Mouse (Mus musculus): ENCODE measurements around the gene Exosc1. TPM values are rescaled to one million over a fixed set of nuclear protein-coding genes. Genes with fewer than 3 reads are reported as not detected.

The Exosc1 gene
- polyA plus RNA-seq, 1 experiment from 2014 or later, result 83.2 TPM

DNA sequence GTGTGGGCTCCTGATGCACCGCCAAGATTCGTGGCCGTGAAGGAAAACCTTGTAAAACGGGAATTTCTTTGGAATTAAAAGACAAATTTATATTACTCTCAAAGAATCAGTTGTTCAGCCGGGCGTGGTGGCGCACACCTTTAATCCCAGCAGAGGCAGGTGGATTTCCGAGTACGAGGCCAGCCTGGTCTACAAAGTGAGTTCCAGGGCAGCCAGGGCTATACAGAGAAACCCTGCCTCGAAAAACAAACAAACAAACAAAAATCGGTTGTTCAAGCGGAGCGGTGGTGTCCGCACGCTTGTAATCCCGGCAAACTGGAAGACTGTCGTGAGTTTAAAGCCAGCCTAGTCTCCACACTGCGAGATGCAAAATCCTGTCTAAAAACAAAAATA lies 36.9 kb downstream of the Exosc1 start:
- Histone ChIP-seq H3K27ac (ENCODE audit: low read depth, low read length) (no peak overlapping the region), H3K36me3 (ENCODE audit: control insufficient read depth, insufficient read depth, low read length) (no peaks in the 10 kb centered on the region), H3K4me2 (replicated peaks; ENCODE audit: low read depth, low read length) (peak overlapping the region; percentile 77), H3K27me3 (ENCODE audit: control insufficient read depth, insufficient read depth, low read length) (no peaks in the 10 kb centered on the region), H3K4me1 (replicated peaks; ENCODE audit: control insufficient read depth, insufficient read depth, low read length) (peaks cover 5% of the 10 kb centered on the region), H3K9ac (ENCODE audit: low read depth, low read length) (peak overlapping the region; percentile 52), H3K9me3 (ENCODE audit: control insufficient read depth, low read length) (no peaks in the 10 kb centered on the region), H3K4me3 (ENCODE audit: low read depth, low read length) (peak overlapping the region; percentile 85)
- no peak for DNase-seq (ENCODE audit: low spot score)
- ATAC-seq (ENCODE audit: low FRiP score), result no peak
- WGBS, result 19% methylated on average over 18 of the region's 18 CpGs

DNA sequence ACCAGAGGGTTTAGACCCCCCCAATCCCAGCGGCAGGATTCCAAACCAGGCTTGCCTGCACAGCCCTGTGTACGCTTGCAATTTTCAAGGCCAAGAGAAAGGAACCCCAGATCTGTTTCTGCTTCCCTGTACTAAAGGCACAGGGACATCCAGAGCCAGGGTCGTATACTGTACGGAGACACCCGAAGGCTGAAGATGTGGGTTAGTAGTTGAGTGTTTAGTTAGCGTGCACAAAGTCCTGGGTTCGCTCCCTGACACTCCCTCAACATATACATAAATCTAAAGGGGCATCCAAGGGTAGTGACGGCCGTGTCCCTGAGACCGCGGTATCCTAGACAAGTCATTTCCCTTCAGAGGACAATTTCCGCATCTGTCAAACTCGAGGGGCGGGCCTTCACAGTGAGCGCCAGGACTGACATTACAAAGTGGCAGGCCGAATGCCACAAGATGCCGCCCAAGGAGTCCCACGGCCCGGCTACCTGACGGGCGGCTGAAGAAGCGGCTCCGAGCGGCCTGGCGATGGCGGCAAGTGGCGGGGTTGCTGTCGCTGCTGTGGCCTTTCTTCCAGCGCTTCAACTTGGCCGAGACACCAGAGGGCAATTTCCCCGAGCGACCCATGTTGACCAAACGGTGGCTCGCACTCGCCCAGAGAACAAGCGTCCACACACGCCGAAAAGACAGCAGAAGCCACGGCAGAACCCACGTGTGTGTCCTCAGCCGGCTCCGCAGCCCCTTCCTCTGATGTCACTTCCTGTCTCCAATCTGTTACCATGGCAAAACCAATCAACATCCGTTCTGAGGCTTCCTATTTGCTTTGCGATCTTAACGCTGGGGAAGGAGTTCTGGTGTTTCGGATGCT lies 37.5 kb downstream of the Exosc1 start, which contains the start of gene Rrp12:
Gene Rrp12 (minus strand): TSS at position 714 of the 859 bp plus-strand sequence.
- Histone ChIP-seq H3K4me1 (replicated peaks; ENCODE audit: control insufficient read depth, insufficient read depth, low read length) (peaks cover 5% of the 10 kb centered on the region), H3K36me3 (ENCODE audit: control insufficient read depth, insufficient read depth, low read length) (no peaks in the 10 kb centered on the region), H3K27ac (ENCODE audit: low read depth, low read length) (no peak within 1 kb of the TSS), H3K4me3 (ENCODE audit: low read depth, low read length) (peak within 1 kb of the TSS; percentile 85), H3K27me3 (ENCODE audit: control insufficient read depth, insufficient read depth, low read length) (no peaks in the 10 kb centered on the region), H3K4me2 (replicated peaks; ENCODE audit: low read depth, low read length) (peak within 1 kb of the TSS; percentile 77), H3K9me3 (ENCODE audit: control insufficient read depth, low read length) (no peaks in the 10 kb centered on the region), H3K9ac (ENCODE audit: low read depth, low read length) (peak within 1 kb of the TSS; percentile 52)
- peak; percentile 92 for DNase-seq (ENCODE audit: low spot score)
- ATAC-seq (ENCODE audit: low FRiP score), result peak; percentile 87; the same call in 1 of the 2 replicates
- WGBS, result 2% methylated on average over 46 of the region's 46 CpGs

DNA sequence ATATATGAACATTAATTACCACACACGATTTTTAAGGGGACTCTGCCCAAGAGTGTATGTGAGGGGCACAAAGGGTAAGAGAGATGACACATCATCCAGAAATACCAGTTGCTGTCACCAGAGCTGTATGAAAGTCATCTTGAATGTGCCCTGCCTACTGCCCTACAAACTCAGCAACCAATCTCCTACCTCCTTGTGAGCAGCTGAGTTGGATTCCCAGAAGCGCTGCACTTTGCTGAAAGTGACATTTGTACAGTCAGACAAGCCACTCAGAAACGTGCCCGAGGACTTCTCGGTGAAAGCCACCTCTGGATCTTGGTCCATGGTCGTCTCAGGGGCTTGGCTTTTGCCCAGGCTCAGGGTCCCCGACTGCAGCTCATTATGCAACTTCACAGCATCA lies 38.3 kb downstream of the Exosc1 start:
- H3K27me3 ChIP-seq (ENCODE audit: control insufficient read depth, insufficient read depth, low read length), result no peaks in the 10 kb centered on the region
- H3K36me3 ChIP-seq (ENCODE audit: control insufficient read depth, insufficient read depth, low read length), result no peaks in the 10 kb centered on the region
- H3K27ac ChIP-seq (ENCODE audit: low read depth, low read length), result no peak overlapping the region
- no peak for ATAC-seq (ENCODE audit: low FRiP score)
- DNase-seq (ENCODE audit: low spot score), result no peak
- H3K4me2 ChIP-seq (replicated peaks; ENCODE audit: low read depth, low read length), result peak overlapping the region; percentile 77
- WGBS, result 49% methylated on average over 7 of the region's 7 CpGs
- no peaks in the 10 kb centered on the region for H3K9me3 ChIP-seq (ENCODE audit: control insufficient read depth, low read length)
- no peak overlapping the region; the same call in 1 of the 2 replicates for H3K9ac ChIP-seq (ENCODE audit: low read depth, low read length)
- H3K4me3 ChIP-seq (ENCODE audit: low read depth, low read length), result peak overlapping the region; percentile 85
- peaks cover 5% of the 10 kb centered on the region for H3K4me1 ChIP-seq (replicated peaks; ENCODE audit: control insufficient read depth, insufficient read depth, low read length)

DNA sequence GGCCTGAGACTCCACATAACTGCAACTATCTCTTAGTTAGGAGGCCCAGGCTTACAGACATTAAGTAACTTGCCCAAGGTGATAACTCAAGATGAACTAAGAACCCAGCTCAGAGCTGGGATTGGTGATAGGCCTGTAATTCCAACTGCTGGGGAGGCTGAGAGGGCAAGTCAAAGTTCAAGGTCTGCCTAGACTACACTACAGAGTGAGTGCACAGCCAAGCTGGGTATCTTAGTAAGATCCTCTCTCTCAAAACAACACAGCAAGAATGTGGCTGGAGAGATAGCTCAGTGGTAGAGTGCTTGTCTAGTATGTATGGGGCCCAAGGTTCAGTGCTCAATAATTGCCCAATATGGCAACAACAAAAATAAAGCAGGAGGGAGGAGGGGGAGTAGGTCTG lies 45.0 kb downstream of the Exosc1 start:
- peaks cover 2% of the 10 kb centered on the region; the same call in 1 of the 2 replicates for H3K36me3 ChIP-seq (ENCODE audit: control insufficient read depth, insufficient read depth, low read length)
- no peak for ATAC-seq (ENCODE audit: low FRiP score)

DNA sequence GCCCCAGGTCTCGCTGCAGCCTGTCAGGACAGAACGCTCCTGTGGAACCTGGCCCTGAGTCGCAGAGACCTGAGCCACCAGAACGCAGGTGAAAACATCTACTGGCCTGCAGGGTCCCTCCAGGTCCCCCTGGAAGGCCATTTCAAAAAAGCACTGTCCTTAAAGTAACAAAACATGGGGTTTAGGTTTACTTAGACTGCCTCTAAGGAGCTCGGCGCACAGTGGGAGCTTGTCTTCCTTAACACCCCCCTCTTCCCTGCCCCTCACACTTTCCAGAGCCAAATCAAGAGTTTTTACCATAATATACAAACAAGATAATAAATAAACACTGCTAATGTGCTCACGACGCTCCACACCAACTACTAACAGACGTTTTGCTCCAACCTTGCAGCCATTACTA lies 49.3 kb downstream of the Exosc1 start:
- Histone ChIP-seq H3K27ac (ENCODE audit: low read depth, low read length) (no peak overlapping the region), H3K9me3 (ENCODE audit: control insufficient read depth, low read length) (no peaks in the 10 kb centered on the region), H3K36me3 (ENCODE audit: control insufficient read depth, insufficient read depth, low read length) (peaks cover 4% of the 10 kb centered on the region), H3K4me3 (ENCODE audit: low read depth, low read length) (no peak overlapping the region), H3K4me2 (replicated peaks; ENCODE audit: low read depth, low read length) (no peak overlapping the region), H3K27me3 (ENCODE audit: control insufficient read depth, insufficient read depth, low read length) (no peaks in the 10 kb centered on the region), H3K4me1 (replicated peaks; ENCODE audit: control insufficient read depth, insufficient read depth, low read length) (no peaks in the 10 kb centered on the region), H3K9ac (ENCODE audit: low read depth, low read length) (no peak overlapping the region)
- 95% methylated on average over 9 of the region's 9 CpGs for WGBS
- no peak for ATAC-seq (ENCODE audit: low FRiP score)
- DNase-seq (ENCODE audit: low spot score), result no peak

More for the DNA sequence above, 45.0 kb downstream of the Exosc1 start:
- no peaks in the 10 kb centered on the region for H3K4me1 ChIP-seq (replicated peaks; ENCODE audit: control insufficient read depth, insufficient read depth, low read length)
- no peaks in the 10 kb centered on the region for H3K27me3 ChIP-seq (ENCODE audit: control insufficient read depth, insufficient read depth, low read length)
- no peak overlapping the region for H3K9ac ChIP-seq (ENCODE audit: low read depth, low read length)
- no peak overlapping the region for H3K27ac ChIP-seq (ENCODE audit: low read depth, low read length)
- no peaks in the 10 kb centered on the region for H3K9me3 ChIP-seq (ENCODE audit: control insufficient read depth, low read length)
- H3K4me3 ChIP-seq (ENCODE audit: low read depth, low read length), result no peak overlapping the region
- H3K4me2 ChIP-seq (replicated peaks; ENCODE audit: low read depth, low read length), result no peak overlapping the region
- no peak for DNase-seq (ENCODE audit: low spot score)

DNA sequence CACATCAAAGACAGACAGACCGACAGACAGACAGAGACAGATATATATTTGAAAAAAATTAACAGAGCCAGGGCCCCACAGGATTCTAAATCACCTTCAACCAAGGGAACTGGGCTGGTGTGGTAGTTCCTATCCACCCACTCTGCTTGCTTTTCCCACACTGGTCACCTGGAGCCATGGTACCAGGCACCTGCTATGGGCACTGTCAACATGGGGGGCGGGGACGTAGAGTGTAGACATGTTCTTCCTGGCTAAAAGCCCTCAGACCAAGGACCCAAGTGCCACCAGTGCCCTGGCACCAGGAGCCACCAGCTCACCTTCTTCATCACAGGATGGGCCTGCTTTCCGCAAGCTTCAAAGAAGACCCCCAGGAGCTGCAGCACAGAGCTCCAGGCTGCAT lies 51.4 kb downstream of the Exosc1 start:
- WGBS, result 97% methylated on average over 4 of the region's 4 CpGs
- Histone ChIP-seq H3K27ac (ENCODE audit: low read depth, low read length) (no peak overlapping the region), H3K4me2 (replicated peaks; ENCODE audit: low read depth, low read length) (no peak overlapping the region), H3K27me3 (ENCODE audit: control insufficient read depth, insufficient read depth, low read length) (no peaks in the 10 kb centered on the region), H3K4me3 (ENCODE audit: low read depth, low read length) (no peak overlapping the region), H3K36me3 (ENCODE audit: control insufficient read depth, insufficient read depth, low read length) (peaks cover 10% of the 10 kb centered on the region), H3K9me3 (ENCODE audit: control insufficient read depth, low read length) (no peaks in the 10 kb centered on the region), H3K9ac (ENCODE audit: low read depth, low read length) (no peak overlapping the region), H3K4me1 (replicated peaks; ENCODE audit: control insufficient read depth, insufficient read depth, low read length) (no peaks in the 10 kb centered on the region)
- ATAC-seq (ENCODE audit: low FRiP score) (no peak), DNase-seq (ENCODE audit: low spot score) (no peak)

DNA sequence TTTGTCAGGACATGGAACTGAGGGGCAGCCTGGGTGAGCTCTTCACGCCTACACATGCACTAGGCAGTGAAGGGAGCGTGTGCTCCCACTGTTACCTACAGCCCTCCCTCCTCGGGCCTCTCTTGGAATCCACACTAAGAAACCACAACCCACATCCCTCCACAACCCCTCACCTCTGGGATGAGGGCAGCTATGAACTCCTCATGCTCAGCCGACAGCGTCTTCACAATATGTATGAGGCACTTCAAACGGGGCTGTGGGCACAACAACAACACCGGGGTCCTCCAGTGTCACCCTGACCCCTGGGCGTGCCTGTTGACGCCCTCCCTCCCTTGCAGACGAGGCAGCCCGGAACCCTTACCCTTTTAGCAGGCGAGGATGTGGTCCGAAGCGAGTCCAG lies 58.9 kb downstream of the Exosc1 start:
- H3K4me2 ChIP-seq (replicated peaks; ENCODE audit: low read depth, low read length), result no peak overlapping the region
- no peak overlapping the region for H3K4me3 ChIP-seq (ENCODE audit: low read depth, low read length)
- H3K9me3 ChIP-seq (ENCODE audit: control insufficient read depth, low read length), result no peaks in the 10 kb centered on the region
- no peak for DNase-seq (ENCODE audit: low spot score)
- no peak overlapping the region for H3K27ac ChIP-seq (ENCODE audit: low read depth, low read length)
- peaks cover 11% of the 10 kb centered on the region; the same call in 1 of the 2 replicates for H3K36me3 ChIP-seq (ENCODE audit: control insufficient read depth, insufficient read depth, low read length)
- no peaks in the 10 kb centered on the region for H3K4me1 ChIP-seq (replicated peaks; ENCODE audit: control insufficient read depth, insufficient read depth, low read length)
- no peaks in the 10 kb centered on the region for H3K27me3 ChIP-seq (ENCODE audit: control insufficient read depth, insufficient read depth, low read length)
- no peak overlapping the region for H3K9ac ChIP-seq (ENCODE audit: low read depth, low read length)
- ATAC-seq (ENCODE audit: low FRiP score), result no peak
- 92% methylated on average over 14 of the region's 14 CpGs for WGBS
